Mouse (Mus musculus) heart, embryonic 12.5 days (tissue): ENCODE measurements around the gene Cd63. TPM values are rescaled to one million over a fixed set of nuclear protein-coding genes. Genes with fewer than 3 reads are reported as not detected.

ENCODE experiments used
- ATAC-seq: fragments of 200-750 bp; cut with Nextera tagmentation; 2 replicates; pipeline ENCODE4 v1.8.0; 2017; ENCODE audit warnings: moderate TSS enrichment, moderate library complexity; ENCODE audit not compliant: insufficient number of reproducible peaks, low FRiP score
- H3K27ac ChIP-seq: fragments of 300-500 bp; sonication (generic); 2 replicates; pipeline ENCODE4 v1.5.1; 2016; ENCODE audit warnings: mild to moderate bottlenecking, moderate library complexity; ENCODE audit not compliant: poor library complexity, severe bottlenecking
- H3K27me3 ChIP-seq: fragments of 300-500 bp; sonication (generic); replicated peaks from 2 replicates; pipeline ENCODE4 v1.6.1; 2016; ENCODE audit warnings: mild to moderate bottlenecking, moderate library complexity
- H3K36me3 ChIP-seq: fragments of 300-500 bp; sonication (generic); 2 replicates; pipeline ENCODE4 v1.6.1; 2016; ENCODE audit warnings: mild to moderate bottlenecking, moderate library complexity
- H3K4me1 ChIP-seq: fragments of 300-500 bp; sonication (generic); replicated peaks from 2 replicates; pipeline ENCODE4 v1.6.1; 2016; ENCODE audit warnings: mild to moderate bottlenecking
- H3K4me2 ChIP-seq: fragments of 300-500 bp; sonication (generic); 2 replicates; pipeline ENCODE4 v1.6.1; 2016; ENCODE audit warnings: mild to moderate bottlenecking, moderate library complexity
- H3K4me3 ChIP-seq: fragments of 300-500 bp; sonication (generic); 2 replicates; pipeline ENCODE4 v1.5.1; 2016; ENCODE audit warnings: mild to moderate bottlenecking
- H3K9ac ChIP-seq: fragments of 300-500 bp; sonication (generic); 2 replicates; pipeline ENCODE4 v1.6.1; 2016; ENCODE audit warnings: mild to moderate bottlenecking, moderate library complexity
- H3K9me3 ChIP-seq: fragments of 300-500 bp; sonication (generic); replicated peaks from 2 replicates; pipeline ENCODE4 v1.6.1; 2016; ENCODE audit warnings: mild to moderate bottlenecking, moderate library complexity
- WGBS: fragments of 180-500 bp; shearing (Covaris S2); methylation state at CpG from one replicate; pipeline ENCODE4 v1.1.7; 2016; 5-methylcytosine and 5-hydroxymethylcytosine counted together
- polyA plus RNA-seq: library from polyadenylated mRNA; unstranded; fragments of >200 nt; fragmentation: Nextera tagmentation; extraction: Ambion mirVana; gene quantifications from 2 replicates; pipeline ENCODE4 v1.2.1, GENCODE M21; 2016

The Cd63 gene
- polyA plus RNA-seq, 1 experiment from 2014 or later = 358 TPM

- Histone ChIP-seq H3K4me2 (peak overlapping the region; percentile 73), H3K36me3 (peaks cover 24% of the 10 kb centered on the region), H3K4me1 (peaks cover 36% of the 10 kb centered on the region), H3K27ac (peak overlapping the region; percentile 84), H3K4me3 (peak overlapping the region; percentile 89), H3K9me3 (no peaks in the 10 kb centered on the region), H3K9ac (peak overlapping the region; percentile 97), H3K27me3 (no peaks in the 10 kb centered on the region)
- WGBS = 63% methylated on average over 13 of the region's 13 CpGs
- ATAC-seq = no peak
These were observed 8.1 kb downstream of the Cd63 start for GRCm38 (mm10) chr10:128908778-128909448.

GRCm38 (mm10) chr10:128909567-128910028 lies 8.8 kb downstream of the Cd63 start:
- under 1% methylated on average over 35 of the region's 41 CpGs for WGBS
- Histone ChIP-seq H3K27ac (peak overlapping the region; percentile 84), H3K27me3 (no peaks in the 10 kb centered on the region), H3K4me1 (peaks cover 36% of the 10 kb centered on the region), H3K36me3 (peaks cover 31% of the 10 kb centered on the region), H3K9me3 (no peaks in the 10 kb centered on the region), H3K9ac (peak overlapping the region; percentile 97), H3K4me2 (peak overlapping the region; percentile 73), H3K4me3 (peak overlapping the region; percentile 89)
- peak; percentile 92 for ATAC-seq

- Histone ChIP-seq H3K9ac (peak overlapping the region; percentile 97), H3K27ac (peak overlapping the region; percentile 84), H3K36me3 (peaks cover 38% of the 10 kb centered on the region), H3K4me3 (peak overlapping the region; percentile 89), H3K27me3 (no peaks in the 10 kb centered on the region), H3K4me1 (peaks cover 36% of the 10 kb centered on the region), H3K4me2 (peak overlapping the region; percentile 73), H3K9me3 (no peaks in the 10 kb centered on the region)
- ATAC-seq = peak; percentile 29
- 2% methylated on average over 51 of the region's 66 CpGs for WGBS
These were observed 9.5 kb downstream of the Cd63 start for GRCm38 (mm10) chr10:128910066-128910841.

- Histone ChIP-seq H3K27ac (no peak overlapping the region), H3K4me2 (peak overlapping the region; percentile 73), H3K27me3 (no peaks in the 10 kb centered on the region), H3K9ac (0 out of 2 replicates have a peak overlapping the region, but pooled peaks have one; percentile 97), H3K4me1 (peaks cover 36% of the 10 kb centered on the region), H3K4me3 (peak overlapping the region; percentile 89), H3K9me3 (no peaks in the 10 kb centered on the region), H3K36me3 (peaks cover 46% of the 10 kb centered on the region)
- no peak for ATAC-seq
- WGBS = 85% methylated on average over 6 of the region's 6 CpGs
These were observed 10.6 kb downstream of the Cd63 start for GRCm38 (mm10) chr10:128911430-128911829.

- no peak overlapping the region for H3K4me3 ChIP-seq
- no peaks in the 10 kb centered on the region for H3K27me3 ChIP-seq
- no peak overlapping the region for H3K4me2 ChIP-seq
- no peak for ATAC-seq
- peaks cover 36% of the 10 kb centered on the region for H3K4me1 ChIP-seq
- H3K9me3 ChIP-seq = no peaks in the 10 kb centered on the region
- H3K27ac ChIP-seq = no peak overlapping the region
- no peak overlapping the region for H3K9ac ChIP-seq
- 77% methylated on average over 4 of the region's 4 CpGs for WGBS
- peaks cover 54% of the 10 kb centered on the region for H3K36me3 ChIP-seq
These were observed 11.5 kb downstream of the Cd63 start for GRCm38 (mm10) chr10:128912268-128912667.

GRCm38 (mm10) chr10:128912791-128913190 lies 12.0 kb downstream of the Cd63 start:
- Histone ChIP-seq H3K27ac (0 out of 2 replicates have a peak overlapping the region, but pooled peaks have one; percentile 0), H3K9me3 (no peaks in the 10 kb centered on the region), H3K9ac (no peak overlapping the region), H3K4me3 (no peak overlapping the region), H3K36me3 (peaks cover 59% of the 10 kb centered on the region), H3K4me1 (peaks cover 38% of the 10 kb centered on the region), H3K27me3 (no peaks in the 10 kb centered on the region), H3K4me2 (no peak overlapping the region)
- ATAC-seq = no peak
- 74% methylated on average over 4 of the region's 4 CpGs for WGBS

- Histone ChIP-seq H3K4me1 (peaks cover 39% of the 10 kb centered on the region), H3K4me2 (no peak overlapping the region), H3K36me3 (peaks cover 64% of the 10 kb centered on the region), H3K9ac (no peak overlapping the region), H3K27me3 (no peaks in the 10 kb centered on the region), H3K9me3 (no peaks in the 10 kb centered on the region), H3K27ac (0 out of 2 replicates have a peak overlapping the region, but pooled peaks have one; percentile 0), H3K4me3 (no peak overlapping the region)
- no peak for ATAC-seq
- 8% methylated on average over 5 of the region's 5 CpGs for WGBS
These were observed 12.4 kb downstream of the Cd63 start for GRCm38 (mm10) chr10:128913219-128913618.

GRCm38 (mm10) chr10:128913696-128914095 lies 12.9 kb downstream of the Cd63 start:
- Histone ChIP-seq H3K9me3 (no peaks in the 10 kb centered on the region), H3K4me1 (peaks cover 39% of the 10 kb centered on the region), H3K27me3 (no peaks in the 10 kb centered on the region), H3K4me2 (no peak overlapping the region), H3K4me3 (no peak overlapping the region), H3K36me3 (peaks cover 66% of the 10 kb centered on the region), H3K27ac (no peak overlapping the region), H3K9ac (no peak overlapping the region)
- WGBS = 86% methylated on average over 12 of the region's 12 CpGs
- no peak for ATAC-seq

- H3K4me2 ChIP-seq = no peak overlapping the region
- H3K36me3 ChIP-seq = peaks cover 66% of the 10 kb centered on the region
- no peaks in the 10 kb centered on the region for H3K27me3 ChIP-seq
- H3K27ac ChIP-seq = no peak overlapping the region
- no peak for ATAC-seq
- no peaks in the 10 kb centered on the region for H3K9me3 ChIP-seq
- no peak overlapping the region for H3K9ac ChIP-seq
- H3K4me3 ChIP-seq = no peak overlapping the region
- H3K4me1 ChIP-seq = peaks cover 41% of the 10 kb centered on the region
- WGBS = 93% methylated on average over 2 of the region's 2 CpGs
These were observed 14.8 kb downstream of the Cd63 start for GRCm38 (mm10) chr10:128915550-128915949.

- ATAC-seq = no peak
- Histone ChIP-seq H3K27me3 (no peaks in the 10 kb centered on the region), H3K4me3 (no peak overlapping the region), H3K9ac (no peak overlapping the region), H3K36me3 (peaks cover 61% of the 10 kb centered on the region), H3K9me3 (no peaks in the 10 kb centered on the region), H3K4me2 (no peak overlapping the region), H3K27ac (no peak overlapping the region), H3K4me1 (peaks cover 41% of the 10 kb centered on the region)
- WGBS = 86% methylated on average over 3 of the region's 3 CpGs
These were observed 15.9 kb downstream of the Cd63 start for GRCm38 (mm10) chr10:128916665-128917064.

- Histone ChIP-seq H3K27me3 (no peaks in the 10 kb centered on the region), H3K4me2 (no peak overlapping the region), H3K9ac (no peak overlapping the region), H3K27ac (no peak overlapping the region), H3K4me1 (peaks cover 42% of the 10 kb centered on the region), H3K36me3 (peaks cover 54% of the 10 kb centered on the region), H3K9me3 (no peaks in the 10 kb centered on the region), H3K4me3 (no peak overlapping the region)
- ATAC-seq = no peak
- 86% methylated on average over 6 of the region's 6 CpGs for WGBS
These were observed 16.6 kb downstream of the Cd63 start for GRCm38 (mm10) chr10:128917400-128917799.
